Mouse (Mus musculus): ENCODE measurements around the gene Nbea. TPM values are rescaled to one million over a fixed set of nuclear protein-coding genes. Genes with fewer than 3 reads are reported as not detected.
A peak's percentile ranks its signal among the peaks of the same experiment; 100 is the strongest.

Nbea gene
- polyA plus RNA-seq, 1 experiment from 2014 or later, result 22.5 TPM

- no peaks in the 10 kb centered on the region for H3K9me3 ChIP-seq
- peaks cover 8% of the 10 kb centered on the region; the same call in 1 of the 2 replicates for H3K36me3 ChIP-seq
- H3K4me3 ChIP-seq (replicated peaks), result no peak overlapping the region
- H3K9ac ChIP-seq (replicated peaks), result no peak overlapping the region
- ATAC-seq (ENCODE audit: insufficient number of reproducible peaks, insufficient read depth, low FRiP score, low TSS enrichment, low read depth), result no peak
- H3K4me1 ChIP-seq (replicated peaks), result no peaks in the 10 kb centered on the region
- no peaks in the 10 kb centered on the region for H3K27me3 ChIP-seq
- H3K27ac ChIP-seq, result no peak overlapping the region
- no peak overlapping the region for H3K4me2 ChIP-seq
Observed at GRCm38 (mm10) chr3:56116647-56117046, 66.9 kb downstream of the Nbea start.

GRCm38 (mm10) chr3:56108101-56108500, 75.4 kb downstream of the Nbea start:
- Histone ChIP-seq H3K27ac (no peak overlapping the region), H3K9ac (replicated peaks) (no peak overlapping the region), H3K36me3 (no peaks in the 10 kb centered on the region), H3K27me3 (no peaks in the 10 kb centered on the region), H3K4me2 (no peak overlapping the region), H3K4me1 (replicated peaks) (no peaks in the 10 kb centered on the region), H3K4me3 (replicated peaks) (no peak overlapping the region), H3K9me3 (no peaks in the 10 kb centered on the region)
- WGBS, result 82% methylated on average over 2 of the region's 2 CpGs
- ATAC-seq (ENCODE audit: insufficient number of reproducible peaks, insufficient read depth, low FRiP score, low TSS enrichment, low read depth), result no peak

- ATAC-seq (ENCODE audit: insufficient number of reproducible peaks, insufficient read depth, low FRiP score, low TSS enrichment, low read depth), result no peak; the same call in 1 of the 2 replicates
- WGBS, result 13% methylated on average over 5 of the region's 5 CpGs
- Histone ChIP-seq H3K4me3 (replicated peaks) (no peak overlapping the region), H3K9ac (replicated peaks) (no peak overlapping the region), H3K4me2 (no peak overlapping the region), H3K27ac (peak overlapping the region; percentile 66; the same call in 1 of the 2 replicates), H3K36me3 (no peaks in the 10 kb centered on the region), H3K27me3 (no peaks in the 10 kb centered on the region), H3K9me3 (no peaks in the 10 kb centered on the region), H3K4me1 (replicated peaks) (peaks cover 15% of the 10 kb centered on the region)
Observed at GRCm38 (mm10) chr3:56097105-56097504, 86.4 kb downstream of the Nbea start.

- ATAC-seq (ENCODE audit: insufficient number of reproducible peaks, insufficient read depth, low FRiP score, low TSS enrichment, low read depth), result no peak
- Histone ChIP-seq H3K4me1 (replicated peaks) (no peaks in the 10 kb centered on the region), H3K9ac (replicated peaks) (no peak overlapping the region), H3K4me2 (no peak overlapping the region), H3K4me3 (replicated peaks) (no peak overlapping the region), H3K9me3 (no peaks in the 10 kb centered on the region), H3K27me3 (no peaks in the 10 kb centered on the region), H3K27ac (no peak overlapping the region), H3K36me3 (peaks cover 8% of the 10 kb centered on the region; the same call in 1 of the 2 replicates)
- 93% methylated on average over 1 of the region's 1 CpGs for WGBS
Observed at GRCm38 (mm10) chr3:56079015-56079612, 104.4 kb downstream of the Nbea start.

- WGBS, result 93% methylated on average over 6 of the region's 6 CpGs
- Histone ChIP-seq H3K27me3 (no peaks in the 10 kb centered on the region), H3K4me2 (no peak overlapping the region), H3K4me3 (replicated peaks) (no peak overlapping the region), H3K9me3 (no peaks in the 10 kb centered on the region), H3K27ac (no peak overlapping the region), H3K4me1 (replicated peaks) (no peaks in the 10 kb centered on the region), H3K9ac (replicated peaks) (no peak overlapping the region), H3K36me3 (peaks cover 17% of the 10 kb centered on the region; the same call in 1 of the 2 replicates)
- no peak for ATAC-seq (ENCODE audit: insufficient number of reproducible peaks, insufficient read depth, low FRiP score, low TSS enrichment, low read depth)
Observed at GRCm38 (mm10) chr3:56067849-56068248, 115.7 kb downstream of the Nbea start.

GRCm38 (mm10) chr3:56066360-56067040, 117.0 kb downstream of the Nbea start:
- peaks cover 17% of the 10 kb centered on the region; the same call in 1 of the 2 replicates for H3K36me3 ChIP-seq
- no peak overlapping the region for H3K4me2 ChIP-seq
- no peaks in the 10 kb centered on the region for H3K27me3 ChIP-seq
- ATAC-seq (ENCODE audit: insufficient number of reproducible peaks, insufficient read depth, low FRiP score, low TSS enrichment, low read depth), result no peak
- H3K27ac ChIP-seq, result no peak overlapping the region
- no peaks in the 10 kb centered on the region for H3K9me3 ChIP-seq
- H3K4me3 ChIP-seq (replicated peaks), result no peak overlapping the region
- WGBS, result 77% methylated on average over 1 of the region's 1 CpGs
- H3K4me1 ChIP-seq (replicated peaks), result no peaks in the 10 kb centered on the region
- no peak overlapping the region for H3K9ac ChIP-seq (replicated peaks)

- Histone ChIP-seq H3K36me3 (peaks cover 17% of the 10 kb centered on the region; the same call in 1 of the 2 replicates), H3K4me1 (replicated peaks) (no peaks in the 10 kb centered on the region), H3K4me3 (replicated peaks) (no peak overlapping the region), H3K4me2 (no peak overlapping the region), H3K9me3 (no peaks in the 10 kb centered on the region), H3K9ac (replicated peaks) (no peak overlapping the region), H3K27ac (no peak overlapping the region), H3K27me3 (no peaks in the 10 kb centered on the region)
- 89% methylated on average over 4 of the region's 4 CpGs for WGBS
- no peak for ATAC-seq (ENCODE audit: insufficient number of reproducible peaks, insufficient read depth, low FRiP score, low TSS enrichment, low read depth)
Observed at GRCm38 (mm10) chr3:56065234-56065633, 118.3 kb downstream of the Nbea start.

GRCm38 (mm10) chr3:56045659-56046336, 137.7 kb downstream of the Nbea start:
- Histone ChIP-seq H3K36me3 (no peaks in the 10 kb centered on the region), H3K4me2 (no peak overlapping the region)
- ATAC-seq (ENCODE audit: insufficient number of reproducible peaks, insufficient read depth, low FRiP score, low TSS enrichment, low read depth), result no peak

GRCm38 (mm10) chr3:56043091-56043490, 140.4 kb downstream of the Nbea start:
- H3K27me3 ChIP-seq, result no peaks in the 10 kb centered on the region
- ATAC-seq (ENCODE audit: insufficient number of reproducible peaks, insufficient read depth, low FRiP score, low TSS enrichment, low read depth), result no peak
- no peak overlapping the region for H3K4me2 ChIP-seq

More at GRCm38 (mm10) chr3:56045659-56046336, 137.7 kb downstream of the Nbea start:
- Histone ChIP-seq H3K27me3 (no peaks in the 10 kb centered on the region), H3K27ac (no peak overlapping the region), H3K9me3 (no peaks in the 10 kb centered on the region), H3K9ac (replicated peaks) (no peak overlapping the region), H3K4me3 (replicated peaks) (no peak overlapping the region), H3K4me1 (replicated peaks) (no peaks in the 10 kb centered on the region)
- WGBS, result 90% methylated on average over 5 of the region's 5 CpGs

GRCm38 (mm10) chr3:56039494-56039893, 144.0 kb downstream of the Nbea start:
- Histone ChIP-seq H3K9ac (replicated peaks) (no peak overlapping the region), H3K4me1 (replicated peaks) (no peaks in the 10 kb centered on the region), H3K27ac (no peak overlapping the region), H3K4me3 (replicated peaks) (no peak overlapping the region), H3K36me3 (peaks cover 2% of the 10 kb centered on the region; the same call in 1 of the 2 replicates), H3K9me3 (no peaks in the 10 kb centered on the region), H3K27me3 (no peaks in the 10 kb centered on the region), H3K4me2 (no peak overlapping the region)
- WGBS, result 89% methylated on average over 1 of the region's 1 CpGs
- ATAC-seq (ENCODE audit: insufficient number of reproducible peaks, insufficient read depth, low FRiP score, low TSS enrichment, low read depth), result no peak

More at GRCm38 (mm10) chr3:56043091-56043490, 140.4 kb downstream of the Nbea start:
- Histone ChIP-seq H3K27ac (no peak overlapping the region), H3K4me1 (replicated peaks) (no peaks in the 10 kb centered on the region), H3K4me3 (replicated peaks) (no peak overlapping the region), H3K9me3 (no peaks in the 10 kb centered on the region), H3K9ac (replicated peaks) (no peak overlapping the region), H3K36me3 (no peaks in the 10 kb centered on the region)
- 91% methylated on average over 1 of the region's 1 CpGs for WGBS

GRCm38 (mm10) chr3:56034596-56034995, 148.9 kb downstream of the Nbea start:
- Histone ChIP-seq H3K27ac (no peak overlapping the region), H3K36me3 (peaks cover 8% of the 10 kb centered on the region; the same call in 1 of the 2 replicates), H3K27me3 (no peaks in the 10 kb centered on the region), H3K4me2 (no peak overlapping the region), H3K4me3 (replicated peaks) (no peak overlapping the region), H3K9ac (replicated peaks) (no peak overlapping the region), H3K9me3 (no peaks in the 10 kb centered on the region), H3K4me1 (replicated peaks) (no peaks in the 10 kb centered on the region)
- 90% methylated on average over 3 of the region's 3 CpGs for WGBS
- no peak for ATAC-seq (ENCODE audit: insufficient number of reproducible peaks, insufficient read depth, low FRiP score, low TSS enrichment, low read depth)
